Mouse (Mus musculus) cerebellum, adult 2 months (tissue): Measurements from ENCODE around the gene Nudt3.

Experiments
- CTCF ChIP-seq: fragments of 200-500 bp; IDR thresholded peaks from 2 replicates; pipeline ENCODE4 v1.5.1; 2011; ENCODE audit warnings: low read depth, mild to moderate bottlenecking, control low read depth, low read length, moderate library complexity, borderline replicate concordance; ENCODE audit not compliant: insufficient read depth
- POLR2A ChIP-seq: fragments of 200-500 bp; IDR thresholded peaks from 2 replicates; pipeline ENCODE4 v1.6.1; 2011; ENCODE audit warnings: low read length, control low read depth, borderline replicate concordance; ENCODE audit not compliant: insufficient read depth

- TF ChIP-seq CTCF (no peak), POLR2A (no peak)
Observed at GRCm38 (mm10) chr17:27658767-27659166, 35.5 kb upstream of the Nudt3 start.
